Mouse (Mus musculus): Measurements from ENCODE around the gene Ranbp1. TPM values are rescaled to one million over a fixed set of nuclear protein-coding genes. Genes with fewer than 3 reads are reported as not detected.

Ranbp1 gene
- polyA plus RNA-seq, 1 experiment from 2014 or later = 512 TPM

DNA sequence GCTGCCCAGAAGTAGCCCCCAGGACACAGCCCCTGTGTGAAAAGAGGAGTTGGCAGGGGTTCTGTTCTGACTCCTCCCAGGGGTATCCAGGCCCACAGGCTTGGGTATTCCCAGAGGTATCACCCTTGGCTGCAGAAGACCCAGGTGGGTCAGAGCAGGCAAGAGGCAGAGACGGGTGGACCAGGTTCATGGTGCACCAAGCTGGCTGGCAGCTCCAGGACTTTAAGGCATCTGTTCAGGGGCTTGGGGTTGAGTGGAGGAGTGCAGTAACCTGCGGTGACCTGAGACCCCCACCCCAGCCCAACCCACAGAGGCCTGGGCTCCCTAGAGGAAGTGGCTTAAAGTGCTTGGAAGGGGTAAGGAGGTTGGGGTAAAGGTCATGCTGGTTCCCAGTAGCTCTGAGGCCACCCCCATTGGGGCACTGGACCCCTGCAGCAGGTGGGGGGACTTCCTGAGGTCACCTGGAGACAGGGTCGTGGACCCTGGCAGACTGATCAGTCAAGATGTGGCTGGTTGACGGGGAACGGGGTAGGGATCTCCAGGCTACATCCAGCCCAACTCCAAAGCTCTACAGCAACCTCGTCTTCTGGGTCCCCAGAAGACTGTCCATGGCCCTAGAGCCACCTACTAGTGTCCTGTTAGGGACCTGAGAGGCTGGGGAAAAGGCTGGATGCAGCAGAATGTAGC lies 27.5 kb downstream of the Ranbp1 start:
- Histone ChIP-seq H3K36me3 (peaks cover 54% of the 10 kb centered on the region), H3K27ac (ENCODE audit: poor library complexity, severe bottlenecking) (no peak overlapping the region), H3K4me3 (no peak overlapping the region), H3K4me1 (replicated peaks) (peaks cover 15% of the 10 kb centered on the region), H3K4me2 (no peak overlapping the region), H3K27me3 (replicated peaks) (no peaks in the 10 kb centered on the region), H3K9ac (no peak overlapping the region), H3K9me3 (replicated peaks) (no peaks in the 10 kb centered on the region)
- ATAC-seq (ENCODE audit: insufficient number of reproducible peaks, low FRiP score) = no peak
- 88% methylated on average over 6 of the region's 6 CpGs for whole genome bisulfite sequencing

DNA sequence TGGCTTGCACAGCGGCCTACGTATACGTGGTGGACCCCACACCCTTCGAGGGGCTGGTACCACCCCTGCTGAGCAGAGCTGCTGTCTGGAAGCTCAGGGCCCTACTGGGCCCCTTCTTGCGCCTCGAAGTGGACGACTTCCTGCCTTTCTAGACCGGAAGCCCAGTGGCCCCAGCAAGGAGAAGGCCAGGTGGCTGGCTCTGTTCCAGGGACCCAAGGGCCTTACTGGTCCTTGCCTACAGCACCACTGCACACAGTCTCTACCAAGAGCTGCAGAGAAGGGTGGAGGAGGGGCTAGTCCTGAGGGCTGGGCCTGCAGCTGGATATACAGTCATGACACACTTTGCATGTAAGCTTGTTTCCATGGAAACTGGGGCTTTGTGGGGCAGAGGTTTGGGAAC lies 28.5 kb downstream of the Ranbp1 start:
- no peak overlapping the region for H3K27ac ChIP-seq (ENCODE audit: poor library complexity, severe bottlenecking)
- WGBS = 54% methylated on average over 8 of the region's 8 CpGs
- H3K36me3 ChIP-seq = peaks cover 44% of the 10 kb centered on the region
- no peaks in the 10 kb centered on the region for H3K9me3 ChIP-seq (replicated peaks)
- no peak overlapping the region for H3K4me2 ChIP-seq
- ATAC-seq (ENCODE audit: insufficient number of reproducible peaks, low FRiP score) = peak; percentile 30; the same call in 1 of the 2 replicates
- no peak overlapping the region for H3K4me3 ChIP-seq
- peaks cover 15% of the 10 kb centered on the region for H3K4me1 ChIP-seq (replicated peaks)
- H3K27me3 ChIP-seq (replicated peaks) = no peaks in the 10 kb centered on the region
- H3K9ac ChIP-seq = peak overlapping the region; percentile 6; the same call in 1 of the 2 replicates

DNA sequence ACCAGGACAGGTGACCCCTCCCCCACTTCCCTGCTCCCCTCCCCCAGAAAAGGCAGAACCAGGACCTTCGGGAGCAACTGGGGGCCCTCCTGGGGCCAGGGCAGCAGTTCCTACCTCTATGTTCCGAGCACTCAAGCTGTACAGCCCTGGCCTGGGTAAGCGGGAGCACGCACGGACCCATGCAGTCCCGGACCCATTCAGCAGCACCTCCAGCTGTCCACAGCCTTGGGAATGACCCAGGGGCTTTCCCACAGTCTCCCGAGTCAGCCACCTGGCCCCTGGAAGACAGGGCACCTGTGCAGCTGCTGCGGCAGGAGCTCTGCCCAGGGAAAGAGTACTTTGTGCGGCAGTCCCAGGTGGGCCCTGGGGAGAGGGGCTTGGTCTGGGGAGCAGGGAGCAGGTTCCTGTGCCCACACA lies 29.9 kb downstream of the Ranbp1 start:
- Histone ChIP-seq H3K27me3 (replicated peaks) (no peaks in the 10 kb centered on the region), H3K4me1 (replicated peaks) (peaks cover 23% of the 10 kb centered on the region), H3K4me3 (no peak overlapping the region), H3K4me2 (no peak overlapping the region), H3K27ac (ENCODE audit: poor library complexity, severe bottlenecking) (no peak overlapping the region), H3K36me3 (peaks cover 29% of the 10 kb centered on the region), H3K9ac (0 out of 2 replicates have a peak overlapping the region, but pooled peaks have one; percentile 6), H3K9me3 (replicated peaks) (no peaks in the 10 kb centered on the region)
- WGBS = 65% methylated on average over 9 of the region's 9 CpGs
- ATAC-seq (ENCODE audit: insufficient number of reproducible peaks, low FRiP score) = no peak

DNA sequence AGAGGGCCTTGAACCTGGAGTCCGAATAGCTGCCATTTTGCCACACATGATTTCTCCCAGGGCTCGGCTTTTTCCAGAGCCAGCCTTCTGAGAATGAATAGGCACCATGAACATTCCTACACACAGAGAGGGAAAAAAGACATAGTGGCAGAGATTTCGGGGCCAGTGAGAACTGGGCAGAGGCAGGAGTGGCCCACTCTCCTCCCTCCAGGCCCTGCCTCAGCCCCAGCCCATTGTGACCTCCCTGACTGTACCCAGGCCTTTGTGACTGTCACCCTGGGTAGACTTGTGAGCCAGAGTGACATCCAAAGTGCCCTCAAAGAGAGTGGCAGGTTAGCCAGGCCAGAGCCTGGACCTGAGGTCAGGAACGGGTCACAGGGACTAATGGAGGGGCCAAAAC lies 31.0 kb downstream of the Ranbp1 start, which contains the start of gene Ccdc188:
Gene Ccdc188 (plus strand): TSS at position 301 of the 400 bp plus-strand sequence.
- no peaks in the 10 kb centered on the region for H3K9me3 ChIP-seq (replicated peaks)
- 0 out of 2 replicates have a peak within 1 kb of the TSS, but pooled peaks have one; percentile 6 for H3K9ac ChIP-seq
- peaks cover 19% of the 10 kb centered on the region for H3K36me3 ChIP-seq
- no peaks in the 10 kb centered on the region for H3K27me3 ChIP-seq (replicated peaks)
- ATAC-seq (ENCODE audit: insufficient number of reproducible peaks, low FRiP score) = no peak
- H3K27ac ChIP-seq (ENCODE audit: poor library complexity, severe bottlenecking) = no peak within 1 kb of the TSS
- H3K4me1 ChIP-seq (replicated peaks) = peaks cover 23% of the 10 kb centered on the region
- no peak within 1 kb of the TSS for H3K4me2 ChIP-seq
- H3K4me3 ChIP-seq = no peak within 1 kb of the TSS
- 83% methylated on average over 4 of the region's 4 CpGs for WGBS

DNA sequence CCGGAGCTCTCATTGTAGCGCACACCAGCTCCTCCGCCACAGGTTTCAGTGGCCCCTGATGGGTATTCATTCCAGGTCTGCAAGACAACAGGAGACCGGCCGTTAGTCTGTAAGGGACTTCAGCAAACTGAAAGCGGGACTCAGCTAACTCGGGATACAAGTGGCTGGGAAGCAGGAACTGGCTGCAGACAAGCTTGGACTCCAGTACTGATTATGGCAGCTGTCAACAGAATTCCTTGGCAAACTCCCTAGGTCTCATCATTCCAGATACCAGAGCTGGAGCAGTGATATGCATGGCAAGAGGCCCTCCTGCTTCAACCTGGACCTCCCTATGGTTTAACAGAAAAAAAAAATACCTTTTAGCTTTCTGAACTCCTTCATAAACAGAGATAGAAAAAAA lies 33.7 kb downstream of the Ranbp1 start:
- 53% methylated on average over 7 of the region's 7 CpGs for WGBS
- peaks cover 20% of the 10 kb centered on the region for H3K4me1 ChIP-seq (replicated peaks)
- H3K27me3 ChIP-seq (replicated peaks) = peaks cover 7% of the 10 kb centered on the region; the same call in 1 of the 2 replicates
- H3K36me3 ChIP-seq = no peaks in the 10 kb centered on the region
- no peak for ATAC-seq (ENCODE audit: insufficient number of reproducible peaks, low FRiP score)
- H3K4me3 ChIP-seq = no peak overlapping the region
- H3K9ac ChIP-seq = no peak overlapping the region
- no peaks in the 10 kb centered on the region for H3K9me3 ChIP-seq (replicated peaks)
- peak overlapping the region; percentile 26; the same call in 1 of the 2 replicates for H3K27ac ChIP-seq (ENCODE audit: poor library complexity, severe bottlenecking)
- H3K4me2 ChIP-seq = peak overlapping the region; percentile 9; the same call in 1 of the 2 replicates

DNA sequence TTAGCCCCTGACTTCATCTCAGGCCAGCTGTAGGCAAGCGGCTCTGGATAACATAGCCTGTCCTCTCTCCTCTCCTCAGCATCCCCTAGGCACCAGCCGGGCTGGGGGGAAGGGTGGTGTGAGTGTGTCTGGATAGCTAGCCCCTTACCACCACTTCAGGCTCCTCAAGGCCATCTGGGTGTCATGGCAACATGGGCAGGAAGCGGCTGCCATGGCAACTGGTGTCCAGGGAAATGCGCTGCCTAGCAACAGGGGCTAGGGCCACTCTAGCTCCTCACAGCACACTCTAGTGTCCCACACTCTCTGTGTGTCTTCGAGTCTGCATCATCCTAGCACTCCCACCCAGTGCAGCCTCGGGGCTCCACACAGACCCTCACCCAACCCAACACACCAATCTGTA lies 34.8 kb downstream of the Ranbp1 start:
- H3K36me3 ChIP-seq = no peaks in the 10 kb centered on the region
- H3K27ac ChIP-seq (ENCODE audit: poor library complexity, severe bottlenecking) = no peak overlapping the region
- peaks cover 16% of the 10 kb centered on the region for H3K4me1 ChIP-seq (replicated peaks)
- 55% methylated on average over 6 of the region's 6 CpGs for WGBS
- no peak overlapping the region for H3K4me2 ChIP-seq
- no peaks in the 10 kb centered on the region for H3K9me3 ChIP-seq (replicated peaks)
- no peak for ATAC-seq (ENCODE audit: insufficient number of reproducible peaks, low FRiP score)
- H3K9ac ChIP-seq = no peak overlapping the region
- peaks cover 10% of the 10 kb centered on the region; the same call in 1 of the 2 replicates for H3K27me3 ChIP-seq (replicated peaks)
- no peak overlapping the region for H3K4me3 ChIP-seq

DNA sequence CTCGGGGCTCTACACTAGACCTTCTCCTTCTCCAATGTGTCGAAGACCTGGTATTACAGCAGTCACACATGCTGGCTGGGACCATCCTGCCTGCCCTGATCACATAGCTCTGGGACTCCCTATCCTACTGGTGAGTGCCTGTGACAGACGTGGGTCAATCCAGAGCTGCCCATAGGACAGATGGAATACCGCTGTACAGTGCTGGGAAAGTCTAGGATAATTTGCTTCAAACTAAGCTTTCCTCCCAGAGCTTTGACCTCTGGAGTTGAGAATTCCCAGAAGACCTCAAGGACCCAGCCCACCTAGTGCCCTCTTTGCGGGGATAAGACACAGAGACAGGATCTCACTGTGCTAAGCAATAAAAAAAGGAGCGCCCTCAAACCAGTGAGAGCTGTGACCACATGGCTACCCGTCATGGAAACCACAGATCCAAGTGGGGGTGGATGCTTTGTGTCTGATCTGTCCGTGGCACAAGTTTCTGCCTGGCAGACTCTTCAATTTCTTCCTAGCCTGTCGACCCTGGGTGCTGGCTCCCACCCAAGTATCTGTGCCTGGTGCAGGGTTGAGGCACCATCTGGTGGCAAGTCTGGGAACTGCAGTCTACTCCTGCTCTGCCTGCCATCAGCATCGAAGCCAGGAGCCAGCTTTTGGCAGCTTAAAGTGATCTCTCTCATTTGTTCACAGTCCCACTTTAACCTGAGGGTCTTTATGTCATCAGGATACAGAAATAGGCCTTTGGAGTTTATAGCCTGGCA lies 36.9 kb downstream of the Ranbp1 start:
- peaks cover 10% of the 10 kb centered on the region for H3K27me3 ChIP-seq (replicated peaks)
- no peak overlapping the region for H3K27ac ChIP-seq (ENCODE audit: poor library complexity, severe bottlenecking)
- WGBS = 41% methylated on average over 10 of the region's 10 CpGs
- H3K36me3 ChIP-seq = no peaks in the 10 kb centered on the region
- no peaks in the 10 kb centered on the region for H3K9me3 ChIP-seq (replicated peaks)
- peaks cover 14% of the 10 kb centered on the region; the same call in 1 of the 2 replicates for H3K4me1 ChIP-seq (replicated peaks)
- ATAC-seq (ENCODE audit: insufficient number of reproducible peaks, low FRiP score) = no peak
- no peak overlapping the region for H3K9ac ChIP-seq
- H3K4me3 ChIP-seq = no peak overlapping the region
- H3K4me2 ChIP-seq = no peak overlapping the region

DNA sequence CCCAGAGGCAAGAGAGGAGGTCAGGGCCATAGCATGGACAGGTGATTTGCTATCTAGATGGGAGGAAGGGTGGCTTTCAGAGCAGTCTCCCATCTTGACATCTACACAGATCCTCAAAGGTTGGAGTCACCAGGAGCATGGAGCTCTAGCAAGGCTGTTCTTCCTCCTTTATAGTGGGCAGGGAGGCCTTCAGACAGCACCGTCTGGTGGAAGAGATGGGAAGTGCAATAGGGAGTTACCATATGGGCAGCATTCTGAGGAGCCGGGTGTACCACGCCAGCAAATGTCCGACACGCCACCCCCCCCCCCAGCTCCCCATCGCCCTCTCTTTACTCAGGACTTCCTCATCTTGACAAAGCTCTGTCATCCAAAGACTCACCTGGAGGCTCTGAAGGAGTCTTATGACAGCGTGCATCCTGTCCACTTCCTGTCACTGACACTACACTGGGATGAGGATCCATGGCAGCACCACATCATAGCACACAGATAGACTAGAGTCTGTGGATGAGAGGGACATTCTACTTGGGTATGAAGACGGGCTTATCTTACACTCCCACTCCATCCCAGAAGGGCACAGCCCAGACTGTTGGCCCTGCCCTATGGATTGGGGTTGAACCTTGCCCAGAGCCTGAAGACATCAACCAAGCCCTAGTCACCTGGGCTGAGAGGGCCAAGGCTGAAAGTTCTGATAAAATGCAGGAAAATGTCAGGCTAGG lies 37.7 kb downstream of the Ranbp1 start:
- 20% methylated on average over 8 of the region's 8 CpGs for WGBS
- no peaks in the 10 kb centered on the region for H3K9me3 ChIP-seq (replicated peaks)
- no peak for ATAC-seq (ENCODE audit: insufficient number of reproducible peaks, low FRiP score)

DNA sequence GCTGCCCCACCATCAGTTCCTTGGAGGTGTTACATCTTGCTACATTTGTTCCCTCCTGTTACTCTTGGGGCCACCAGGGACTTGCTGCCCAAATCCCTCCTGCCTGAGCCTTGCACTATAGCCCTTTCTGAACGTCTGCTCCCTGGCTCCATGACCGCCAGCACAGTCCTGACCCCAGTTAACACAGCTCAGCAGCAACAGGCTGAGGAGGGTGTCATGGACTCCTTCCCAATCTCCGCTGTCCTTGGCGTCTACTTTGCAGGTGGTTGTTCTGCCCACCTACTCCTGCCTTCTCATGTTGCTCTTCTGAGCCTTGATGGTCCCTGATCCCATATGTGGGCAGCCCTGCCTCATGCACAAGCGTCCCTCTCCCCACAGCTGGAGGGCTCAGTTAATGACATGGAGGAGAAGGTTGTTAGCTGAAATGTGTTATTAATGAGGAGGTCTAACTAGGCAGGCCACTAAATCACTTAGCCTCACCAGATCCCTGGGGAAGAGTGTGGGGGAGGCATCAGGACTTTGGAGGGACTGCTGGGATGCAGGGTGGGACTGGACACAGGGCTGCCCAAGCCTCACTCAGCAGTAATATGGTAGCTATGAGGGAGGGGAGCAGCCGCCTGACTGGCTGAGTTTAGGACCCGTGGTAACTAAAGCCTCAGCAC lies 45.0 kb downstream of the Ranbp1 start:
- no peak for ATAC-seq (ENCODE audit: insufficient number of reproducible peaks, low FRiP score)
- no peak overlapping the region for H3K9ac ChIP-seq
- no peaks in the 10 kb centered on the region for H3K36me3 ChIP-seq
- H3K4me1 ChIP-seq (replicated peaks) = peaks cover 6% of the 10 kb centered on the region; the same call in 1 of the 2 replicates
- H3K27ac ChIP-seq (ENCODE audit: poor library complexity, severe bottlenecking) = no peak overlapping the region
- no peaks in the 10 kb centered on the region for H3K9me3 ChIP-seq (replicated peaks)
- WGBS = 70% methylated on average over 7 of the region's 7 CpGs
- H3K27me3 ChIP-seq (replicated peaks) = peaks cover 7% of the 10 kb centered on the region
- H3K4me2 ChIP-seq = no peak overlapping the region
- no peak overlapping the region for H3K4me3 ChIP-seq

More for the DNA sequence above, 37.7 kb downstream of the Ranbp1 start:
- peaks cover 10% of the 10 kb centered on the region for H3K27me3 ChIP-seq (replicated peaks)
- no peak overlapping the region for H3K4me2 ChIP-seq
- H3K27ac ChIP-seq (ENCODE audit: poor library complexity, severe bottlenecking) = no peak overlapping the region
- H3K4me3 ChIP-seq = no peak overlapping the region
- H3K4me1 ChIP-seq (replicated peaks) = peaks cover 14% of the 10 kb centered on the region; the same call in 1 of the 2 replicates
- no peak overlapping the region for H3K9ac ChIP-seq
- no peaks in the 10 kb centered on the region for H3K36me3 ChIP-seq

DNA sequence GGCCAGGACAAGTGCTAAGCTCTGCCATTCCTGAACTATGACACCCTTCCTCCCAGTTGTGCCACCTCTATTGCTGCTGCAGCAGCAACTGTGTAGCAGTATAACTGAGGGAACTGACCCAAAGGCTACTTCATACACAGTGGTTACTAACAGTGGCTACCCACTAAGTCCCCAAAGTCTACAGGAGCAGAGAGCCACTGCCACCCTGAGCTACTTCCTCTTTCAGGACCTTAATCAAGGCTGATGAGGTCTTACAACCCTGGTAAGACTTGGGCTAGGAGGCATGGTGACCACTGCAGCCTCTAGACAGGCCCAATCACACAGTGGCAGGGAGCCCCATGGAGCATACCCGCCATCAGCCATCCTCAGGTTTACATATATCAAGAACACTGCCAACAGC lies 46.5 kb downstream of the Ranbp1 start:
- Histone ChIP-seq H3K4me1 (replicated peaks) (peaks cover 6% of the 10 kb centered on the region; the same call in 1 of the 2 replicates), H3K27me3 (replicated peaks) (peaks cover 9% of the 10 kb centered on the region), H3K36me3 (no peaks in the 10 kb centered on the region), H3K4me2 (no peak overlapping the region), H3K9me3 (replicated peaks) (no peaks in the 10 kb centered on the region), H3K4me3 (no peak overlapping the region), H3K9ac (no peak overlapping the region), H3K27ac (ENCODE audit: poor library complexity, severe bottlenecking) (no peak overlapping the region)
- ATAC-seq (ENCODE audit: insufficient number of reproducible peaks, low FRiP score) = no peak
- 90% methylated on average over 1 of the region's 1 CpGs for WGBS

Data from heart, embryonic 12.5 days (tissue).